Mouse (Mus musculus): ENCODE measurements at regions not wholly inside any gene's neighbourhood (a gene's known extent, or its start where the extent isn't known, plus 50 kb on each side); places are given as distances from the start of the nearest gene placed in this dataset.

DNA sequence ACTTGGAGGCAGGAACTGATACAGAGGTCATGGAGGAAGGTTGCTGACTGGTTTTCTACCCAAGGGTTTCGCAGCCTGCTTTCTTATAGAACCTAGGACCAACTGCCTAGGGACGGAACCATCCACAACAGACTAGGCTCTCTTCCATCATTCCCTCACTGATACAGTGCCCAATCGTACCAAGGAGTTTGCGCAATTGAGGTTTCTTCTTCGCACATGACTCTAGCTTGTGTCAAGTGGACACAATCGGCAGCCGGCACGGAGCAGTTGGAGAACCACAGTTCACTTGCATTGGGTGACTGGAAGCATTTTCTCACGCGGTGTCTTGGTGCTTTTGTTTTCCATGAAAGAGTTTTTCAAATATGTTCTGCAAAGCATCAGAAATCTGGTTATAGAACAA lies 149.1 kb upstream of the Dyrk2 start:
- no peak for DNase-seq (ENCODE audit: low spot score in 2 of 2)

DNA sequence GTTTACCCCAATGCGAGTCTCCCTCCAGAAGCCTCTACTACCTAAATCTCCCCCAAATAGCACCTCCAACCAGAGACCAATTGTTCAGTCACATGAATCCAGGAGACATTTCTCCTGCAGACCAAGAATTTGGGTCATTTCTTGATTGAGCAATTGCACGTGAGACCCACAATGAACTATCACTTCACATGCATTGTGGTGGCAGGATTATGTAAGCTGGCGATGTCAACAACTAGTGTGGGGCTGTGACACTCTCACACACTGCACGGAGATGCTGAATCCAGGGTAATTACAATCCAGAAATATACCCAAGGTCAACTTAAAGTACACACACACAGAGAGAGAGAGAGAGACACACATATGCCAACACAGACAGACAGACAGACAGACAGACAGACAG lies 148.5 kb upstream of the Dyrk2 start:
- DNase-seq (ENCODE audit: low spot score in 2 of 2), result no peak

DNA sequence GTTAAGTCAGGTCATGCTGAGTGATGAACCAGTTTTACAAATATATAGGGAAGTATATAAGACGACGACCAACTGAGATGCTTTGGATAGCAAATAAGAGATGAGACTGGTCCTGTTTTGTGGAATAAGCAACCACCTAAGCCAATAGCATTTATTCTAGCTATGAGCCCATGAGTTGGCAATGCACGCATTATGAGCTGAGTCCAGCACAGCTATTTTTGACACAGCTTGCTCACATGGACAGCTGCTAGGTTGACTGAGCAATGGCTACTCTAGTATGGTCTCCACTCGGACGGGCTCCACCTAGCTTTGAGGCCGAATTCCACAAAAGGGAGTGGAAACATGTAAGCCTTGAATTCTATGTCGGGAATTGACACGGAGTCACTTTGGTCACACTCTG lies 146.1 kb upstream of the Dyrk2 start:
- DNase-seq (ENCODE audit: low spot score in 2 of 2), result no peak

DNA sequence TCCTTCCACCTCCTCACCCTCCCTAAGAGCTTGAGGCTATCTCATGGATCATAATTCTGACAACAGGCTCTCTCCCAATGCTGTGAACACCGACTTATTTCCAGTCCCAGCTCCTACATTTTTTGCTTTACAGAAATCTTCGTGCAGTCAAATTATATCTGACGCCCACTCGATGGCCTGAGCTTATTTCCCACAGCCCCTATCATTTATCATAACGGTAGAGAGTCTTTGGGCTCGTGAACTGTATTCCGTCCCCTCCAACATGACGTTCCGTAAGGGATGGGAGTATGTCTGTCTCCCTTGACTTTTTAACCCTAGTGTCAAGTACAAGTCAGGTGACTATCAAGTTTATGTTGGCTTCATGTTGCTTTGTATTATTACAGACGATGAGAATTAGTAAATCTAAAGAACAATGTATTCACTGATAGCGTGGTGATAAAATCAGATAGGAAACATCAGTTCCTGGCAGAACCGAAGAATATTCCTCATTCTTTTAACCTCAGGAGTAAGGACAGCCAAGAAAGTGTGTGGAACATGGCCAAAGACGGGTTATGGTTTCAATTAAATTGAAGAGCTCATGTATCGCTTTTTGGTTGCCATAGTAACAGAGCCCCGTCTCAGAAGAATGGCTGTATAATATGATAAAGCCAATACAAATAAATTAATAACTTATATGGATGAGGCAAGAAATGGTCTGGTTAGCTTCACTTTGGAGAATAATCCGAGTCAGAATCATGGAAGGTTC lies 145.5 kb upstream of the Dyrk2 start:
- DNase-seq (ENCODE audit: low spot score in 2 of 2), result no peak

DNA sequence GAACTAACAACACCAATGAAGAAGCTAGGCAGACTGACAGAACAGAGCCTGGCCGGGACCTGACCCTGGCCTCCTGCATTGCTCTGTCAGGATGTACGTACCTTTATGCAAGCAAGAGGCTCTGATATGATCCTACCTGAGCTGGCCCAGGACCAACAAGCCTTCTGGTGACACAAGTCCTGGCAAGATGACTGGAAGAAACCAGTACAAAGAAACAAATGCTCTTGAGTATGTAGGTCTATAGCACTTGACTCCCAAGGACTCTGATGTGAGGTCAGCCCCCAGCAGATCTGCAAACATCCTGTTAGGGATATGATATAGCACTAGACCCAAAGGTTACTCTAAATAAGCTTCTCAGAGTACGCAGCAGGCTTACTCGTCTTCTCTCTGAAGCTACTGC lies 144.7 kb upstream of the Dyrk2 start:
- DNase-seq (ENCODE audit: low spot score in 2 of 2), result no peak

DNA sequence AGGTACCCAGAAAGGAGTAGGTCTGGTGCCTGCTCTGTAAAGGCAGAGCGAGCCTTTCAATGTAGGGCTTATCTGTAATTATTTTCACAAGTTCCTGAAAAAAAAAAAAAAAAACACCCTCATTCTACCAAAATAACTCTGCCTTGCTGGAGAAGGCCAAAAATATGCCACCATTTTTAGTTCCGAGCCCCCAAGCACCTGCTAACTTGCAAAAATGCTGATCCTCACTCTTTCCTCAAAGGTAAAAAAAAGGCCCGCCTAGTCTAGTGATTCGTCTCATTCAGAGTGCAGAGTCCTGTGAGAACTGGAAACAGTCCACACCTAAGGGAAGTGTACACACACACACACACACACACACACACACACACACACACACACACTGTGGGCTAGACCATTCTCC lies 143.7 kb upstream of the Dyrk2 start:
- no peak for DNase-seq (ENCODE audit: low spot score in 2 of 2)

DNA sequence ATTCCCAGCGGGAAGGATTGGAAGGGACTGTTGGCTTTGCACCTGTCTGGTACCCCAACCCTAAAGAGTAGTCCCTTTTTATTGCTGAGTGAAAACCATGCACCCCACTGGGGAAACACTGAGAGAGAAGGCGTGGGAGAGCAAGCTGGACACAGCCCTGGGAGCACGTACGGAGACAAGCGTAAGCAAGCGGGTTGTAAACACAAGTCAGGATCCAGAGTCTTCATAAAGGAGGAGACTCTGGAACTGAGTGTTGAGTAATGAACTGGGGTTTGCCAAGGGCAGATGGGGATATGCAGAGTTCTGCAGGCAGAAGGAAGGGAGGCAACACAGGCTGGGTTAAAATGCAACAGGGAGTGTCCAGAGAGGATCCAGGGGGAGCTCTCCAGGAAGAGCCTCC lies 141.5 kb upstream of the Dyrk2 start:
- no peak for DNase-seq (ENCODE audit: low spot score in 2 of 2)

DNA sequence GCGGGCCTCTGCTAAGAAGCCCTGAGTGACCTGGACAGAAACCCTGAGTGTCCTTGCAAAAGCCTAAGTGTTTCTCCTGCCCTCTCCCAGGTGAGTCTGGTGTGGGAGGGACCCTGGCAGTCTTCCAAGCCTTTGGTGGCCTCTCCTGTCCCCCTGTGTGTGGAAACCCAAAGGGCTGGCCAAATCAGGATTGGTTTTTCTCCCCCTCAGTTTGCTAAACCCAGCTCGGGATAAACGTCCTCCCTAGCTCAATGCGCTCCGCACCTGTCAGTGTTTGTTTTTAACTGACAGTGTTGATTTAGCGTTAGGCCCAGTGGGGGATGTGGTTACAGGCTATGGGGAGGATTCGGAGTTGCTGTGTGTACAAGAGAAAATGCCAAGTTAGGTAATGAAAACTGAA lies 140.9 kb upstream of the Dyrk2 start:
- no peak for DNase-seq (ENCODE audit: low spot score in 2 of 2)

DNA sequence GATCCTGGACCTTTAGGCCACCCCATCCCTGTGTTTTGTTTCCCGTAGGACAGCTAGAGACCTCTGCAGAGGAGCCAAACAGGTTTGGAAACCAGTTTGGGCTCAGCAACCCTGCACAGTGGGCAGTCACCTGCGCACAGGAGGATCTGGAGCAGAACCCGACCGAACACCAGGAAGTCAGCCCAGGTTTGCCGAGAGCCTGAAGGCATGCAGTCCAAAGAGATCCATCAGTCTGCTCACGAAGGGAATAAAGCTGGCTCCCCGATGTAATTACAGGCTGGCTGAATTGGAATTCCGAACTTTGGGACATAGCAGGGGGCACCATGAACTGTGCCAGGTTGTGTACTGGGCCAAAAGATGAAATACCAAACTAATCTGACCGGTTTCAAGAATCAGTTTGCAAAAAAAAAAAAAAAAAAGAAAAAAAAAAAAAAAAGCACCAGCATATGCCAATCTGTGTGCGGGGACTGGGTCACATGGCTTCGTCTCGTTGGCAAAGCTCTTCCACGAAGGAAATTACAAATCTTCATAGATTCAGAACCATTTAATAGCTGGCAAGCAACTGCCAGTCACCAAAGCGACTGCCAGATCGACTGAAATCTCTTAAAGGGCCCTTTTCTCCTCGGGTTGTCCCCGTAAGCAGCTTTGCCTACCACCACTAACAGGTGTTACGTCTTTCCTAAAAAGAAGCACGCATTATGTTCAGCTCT lies 137.0 kb upstream of the Dyrk2 start:
- no peak for DNase-seq (ENCODE audit: low spot score in 2 of 2)

DNA sequence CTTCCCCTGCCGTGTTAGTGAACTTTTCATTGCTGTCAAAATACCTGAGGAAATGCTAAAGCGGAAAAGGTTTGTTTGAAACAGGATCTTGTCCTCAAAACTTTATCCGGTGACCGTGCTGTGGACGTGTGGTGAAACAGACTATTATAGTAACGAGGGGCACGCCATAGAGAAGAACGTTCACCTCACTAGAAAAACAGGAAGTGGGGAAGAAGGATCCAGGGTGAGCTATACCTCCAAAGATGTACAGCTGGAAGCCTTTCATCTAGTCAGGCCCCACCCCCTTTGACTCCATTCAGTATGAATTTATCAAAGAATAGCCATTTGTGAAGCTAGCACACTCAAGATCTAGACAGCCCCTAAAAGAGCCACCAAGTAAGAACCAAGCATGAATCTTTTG lies 135.5 kb upstream of the Dyrk2 start:
- no peak for DNase-seq (ENCODE audit: low spot score in 2 of 2)

DNA sequence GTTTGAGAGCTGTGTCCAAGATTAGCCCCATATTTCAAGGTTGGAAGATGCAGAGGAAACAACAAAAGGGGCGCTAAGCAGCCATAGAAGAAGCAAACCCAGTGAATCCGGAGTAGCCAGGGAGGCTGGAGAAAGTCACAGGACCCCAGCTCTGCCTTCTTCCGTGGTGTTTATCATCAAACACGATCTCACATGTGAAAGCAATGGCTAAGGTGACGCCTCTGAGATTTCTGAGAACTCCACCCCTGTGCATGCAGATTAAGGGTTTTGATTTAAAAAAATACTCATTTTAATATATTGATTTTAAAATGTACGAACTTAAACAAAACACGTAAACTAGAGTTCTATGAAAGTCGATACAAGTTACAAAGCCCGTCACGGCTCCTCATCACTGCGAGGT lies 134.4 kb upstream of the Dyrk2 start:
- no peak for DNase-seq (ENCODE audit: low spot score in 2 of 2)

DNA sequence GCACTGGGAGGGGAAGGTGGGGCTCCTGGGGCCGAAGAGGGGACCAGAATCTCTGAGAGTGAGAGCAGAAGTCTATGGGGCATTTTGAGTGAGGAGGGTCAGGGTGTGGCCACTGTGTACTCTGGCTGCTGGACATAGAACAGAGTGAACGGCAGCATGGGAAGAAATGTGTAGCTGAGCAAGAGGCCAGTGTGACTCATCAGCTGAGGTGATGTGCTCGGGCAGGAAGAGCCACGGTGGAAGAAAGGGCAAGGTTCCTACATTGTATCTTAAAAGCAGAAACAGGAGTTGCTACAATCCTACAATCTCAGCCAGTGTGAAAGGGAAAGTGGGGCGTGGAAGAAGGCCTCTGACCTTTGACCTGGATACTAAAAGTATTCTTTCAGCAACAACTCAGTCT lies 133.8 kb upstream of the Dyrk2 start:
- no peak for DNase-seq (ENCODE audit: low spot score in 2 of 2)

DNA sequence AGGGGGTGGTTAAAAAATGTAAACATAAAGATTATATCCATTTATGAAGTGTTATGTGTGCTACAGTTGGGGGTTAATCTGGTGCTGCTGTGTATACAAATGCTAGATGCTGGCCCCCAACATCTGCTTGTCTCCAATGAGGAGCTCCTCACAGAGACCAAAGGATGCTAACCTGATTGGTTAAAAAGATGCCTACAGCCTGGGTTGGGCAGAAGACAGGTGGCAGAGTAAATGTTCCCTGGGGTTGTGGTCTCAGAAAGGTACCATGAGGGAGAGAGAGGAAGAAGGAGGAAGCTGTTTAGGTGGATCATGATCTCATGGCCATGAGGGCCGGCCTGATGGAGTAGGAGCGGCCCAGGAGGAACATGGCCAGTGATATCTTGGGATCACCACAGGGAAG lies 133.0 kb upstream of the Dyrk2 start:
- DNase-seq (ENCODE audit: low spot score in 2 of 2), result no peak

DNA sequence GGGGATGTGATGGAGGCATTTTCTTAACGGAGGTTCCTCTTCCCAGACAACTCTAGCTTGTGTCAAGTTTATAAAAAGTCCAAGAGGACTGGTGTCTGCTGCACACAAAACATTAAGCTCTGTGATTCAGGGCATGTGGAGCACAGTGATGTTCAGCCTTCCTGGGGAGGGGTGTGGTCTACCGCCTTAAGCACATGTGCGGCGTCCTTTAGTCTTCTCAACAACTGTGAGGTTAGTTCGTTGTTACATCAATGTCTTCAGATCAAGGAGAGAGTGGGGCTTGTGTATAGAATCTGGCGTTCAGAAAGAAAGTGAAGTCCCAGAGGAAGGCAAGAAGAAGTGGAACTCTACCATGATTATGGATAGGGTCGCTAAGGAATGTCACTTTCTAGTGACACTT lies 131.9 kb upstream of the Dyrk2 start:
- no peak for DNase-seq (ENCODE audit: low spot score in 2 of 2)

DNA sequence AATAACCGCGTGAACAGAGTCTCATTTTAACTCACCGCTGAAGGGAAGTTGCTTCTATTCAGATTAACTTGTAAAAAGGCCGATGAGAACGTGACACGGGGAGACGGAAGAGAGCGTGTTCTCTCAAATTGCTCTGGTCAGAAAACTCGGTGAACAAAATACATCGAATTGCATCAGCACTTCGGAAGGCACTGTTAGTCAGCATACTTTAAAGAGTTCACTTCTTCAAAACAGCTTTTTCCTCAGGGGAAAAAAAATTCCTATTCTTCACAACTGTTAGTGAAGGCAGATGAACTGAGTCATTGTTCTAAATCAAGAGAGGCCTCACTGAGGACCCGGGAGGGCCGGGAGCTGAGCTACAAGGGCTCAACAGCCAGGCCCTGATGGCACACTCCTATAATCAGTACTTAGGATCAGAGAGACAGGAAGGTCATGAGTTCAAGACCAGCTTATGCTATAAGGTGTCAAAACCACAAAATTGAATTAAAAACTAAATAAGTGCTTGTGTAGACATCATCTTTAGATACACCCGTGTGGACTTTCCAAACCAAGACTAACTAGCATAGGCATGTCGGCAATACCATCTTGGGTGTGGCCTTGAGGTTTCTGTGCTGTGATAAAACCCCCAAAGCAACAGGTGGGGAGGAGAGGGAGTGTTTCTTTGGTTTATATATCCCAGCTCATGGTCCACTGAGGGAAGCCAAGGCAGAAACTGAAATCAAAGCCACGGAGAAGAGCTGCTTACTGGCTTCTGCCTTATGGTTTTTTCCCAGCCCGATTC lies 131.2 kb upstream of the Dyrk2 start:
- DNase-seq (ENCODE audit: low spot score in 2 of 2), result no peak

DNA sequence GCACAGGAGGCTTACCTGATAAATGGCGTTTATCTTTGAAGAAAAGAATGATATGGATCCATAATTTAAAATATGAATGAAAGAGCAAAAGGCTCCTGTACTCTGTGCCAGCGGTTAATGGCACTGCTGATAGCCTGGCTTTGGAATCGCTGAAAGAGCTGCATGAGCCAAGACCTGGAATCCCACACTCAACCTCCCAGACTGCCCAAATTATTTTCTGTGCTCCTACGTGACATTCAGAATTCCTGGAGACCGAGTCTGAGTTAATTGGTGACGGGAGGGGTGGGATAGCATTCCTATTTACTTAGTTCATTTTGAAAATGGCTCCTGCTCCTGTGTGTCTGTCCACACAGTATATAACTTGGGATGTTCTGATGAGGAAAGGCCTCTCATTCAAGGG lies 129.0 kb upstream of the Dyrk2 start:
- no peak for DNase-seq (ENCODE audit: low spot score in 2 of 2)

DNA sequence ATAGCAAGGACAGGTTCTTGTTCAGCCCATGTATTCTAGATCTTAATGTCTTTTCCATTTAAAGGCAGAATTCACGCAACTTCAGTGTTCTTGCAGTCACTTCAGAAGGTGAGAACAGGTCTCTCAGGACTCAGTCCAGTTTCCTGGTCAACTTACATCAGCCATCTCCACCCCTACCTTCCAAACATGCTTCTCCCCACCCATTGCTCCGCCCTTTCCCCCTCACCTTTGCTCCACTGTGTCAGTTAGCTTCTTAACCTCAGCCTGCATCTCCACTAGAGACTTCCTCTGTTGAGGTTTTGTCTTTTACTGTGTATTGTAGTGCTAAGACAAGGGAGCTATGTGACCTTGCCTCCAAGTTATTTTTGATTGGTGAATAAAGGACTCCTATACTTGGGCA lies 127.0 kb upstream of the Dyrk2 start:
- DNase-seq (ENCODE audit: low spot score in 2 of 2), result no peak

DNA sequence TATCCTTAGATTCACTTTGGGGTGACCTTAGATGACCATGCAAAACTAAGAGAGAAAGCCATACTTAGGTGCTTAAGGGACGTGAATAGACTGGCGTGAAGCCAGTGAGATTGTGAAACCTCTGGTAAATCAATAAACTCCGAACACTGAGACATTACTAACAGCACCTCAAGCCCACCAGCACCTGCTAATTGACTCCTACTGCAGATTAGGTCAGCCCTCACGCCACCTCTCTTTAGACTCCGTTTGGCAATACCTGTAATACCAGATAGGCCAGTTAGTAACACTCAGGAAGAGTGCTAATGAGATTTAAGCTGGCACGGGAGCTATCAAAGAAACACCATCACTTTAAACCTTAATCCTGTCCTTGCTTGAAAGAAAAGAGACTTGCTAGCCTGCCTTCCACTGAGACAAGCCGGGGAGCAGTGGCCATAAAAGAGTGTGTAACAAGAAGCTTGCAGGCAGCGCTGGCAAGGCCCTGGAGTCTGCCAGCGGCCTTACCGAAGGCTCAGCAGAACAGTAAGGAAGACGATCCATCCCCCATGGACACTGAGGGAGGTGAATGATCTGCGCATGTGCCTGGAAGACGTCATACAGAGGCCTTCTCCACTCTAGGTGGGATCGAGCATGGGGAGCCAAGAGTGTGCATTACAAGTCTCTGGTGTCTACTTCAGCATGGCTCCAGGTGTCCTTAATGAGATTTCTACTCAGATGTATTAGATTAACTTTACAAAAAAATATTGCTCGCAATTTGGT lies 124.0 kb upstream of the Dyrk2 start:
- no peak for DNase-seq (ENCODE audit: low spot score in 2 of 2)

DNA sequence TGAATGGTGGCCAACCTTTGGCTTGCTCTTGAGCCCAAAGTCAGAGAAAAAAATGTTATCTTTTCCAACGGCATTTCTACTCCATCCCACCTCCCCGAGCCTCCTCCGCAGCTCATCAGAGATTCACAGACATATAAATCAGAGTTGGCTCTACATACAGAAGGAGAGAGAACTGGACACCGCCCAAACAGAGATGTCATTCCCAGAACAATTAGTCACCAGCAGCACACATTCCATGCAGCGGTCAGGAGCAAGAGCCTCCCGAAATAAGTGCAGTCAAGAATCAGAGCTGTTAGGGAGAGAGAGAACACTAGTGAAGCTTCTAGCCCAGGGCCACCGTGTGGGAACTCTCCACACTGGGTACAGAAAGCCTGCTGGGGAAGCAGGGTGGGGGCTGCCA lies 121.2 kb upstream of the Dyrk2 start:
- no peak for DNase-seq (ENCODE audit: low spot score in 2 of 2)

DNA sequence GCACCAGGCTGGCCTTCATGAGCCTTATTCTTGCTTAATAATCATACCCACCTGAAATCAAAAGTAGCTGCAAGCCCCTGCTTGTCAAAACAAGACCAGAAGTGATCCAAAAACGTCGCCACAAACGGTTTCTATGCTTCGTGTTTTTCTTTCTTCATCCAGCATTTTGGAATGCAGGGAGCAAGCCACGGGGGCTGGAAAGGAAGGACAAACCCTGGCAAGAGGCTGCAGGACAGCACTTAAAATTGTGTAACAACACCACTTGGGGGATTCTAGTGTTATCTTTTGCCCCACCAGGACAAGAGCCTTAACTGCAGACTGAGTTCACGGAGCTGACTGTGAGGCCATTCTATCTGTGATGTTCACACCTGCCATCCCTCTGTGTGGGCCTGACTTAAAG lies 120.5 kb upstream of the Dyrk2 start:
- DNase-seq (ENCODE audit: low spot score in 2 of 2), result no peak

DNA sequence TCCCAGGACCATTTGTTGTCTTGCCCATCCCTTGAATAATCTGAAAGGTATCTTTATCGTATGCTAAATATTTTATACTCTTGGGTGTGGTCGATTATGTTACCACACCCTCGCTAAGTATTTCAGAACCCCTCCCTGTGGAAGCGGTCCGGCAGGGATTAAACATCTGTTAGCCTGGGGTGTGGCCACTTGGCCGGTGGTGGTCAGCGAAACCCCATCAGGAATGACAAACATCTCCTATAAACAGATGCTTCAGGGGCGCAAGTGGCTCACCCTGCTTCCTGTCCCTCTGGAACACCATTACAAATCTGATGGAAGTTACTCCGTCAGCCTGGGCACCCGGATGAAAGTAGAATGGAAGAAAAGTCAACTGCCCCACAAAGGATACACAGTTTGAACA lies 119.8 kb upstream of the Dyrk2 start:
- DNase-seq (ENCODE audit: low spot score in 2 of 2), result no peak

DNA sequence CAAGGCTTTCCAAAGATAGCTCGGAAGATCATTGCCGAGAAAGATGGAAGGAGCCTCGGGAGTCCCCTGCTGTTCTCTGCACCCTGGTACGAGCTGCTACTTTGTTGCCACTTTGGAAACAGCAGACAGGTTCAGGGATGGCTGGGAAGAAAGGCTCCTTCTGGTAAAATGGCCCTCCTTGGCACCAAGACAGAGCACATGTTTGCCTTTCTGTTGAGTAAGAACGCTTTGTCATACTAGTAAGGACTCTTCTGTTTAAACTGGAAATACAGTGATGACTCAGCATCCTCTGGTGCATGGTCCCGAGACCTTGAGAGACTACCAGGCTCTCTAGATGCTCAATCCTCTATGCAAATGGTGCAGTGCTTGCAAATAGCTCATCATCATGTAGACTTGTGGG lies 118.2 kb upstream of the Dyrk2 start:
- no peak for DNase-seq (ENCODE audit: low spot score in 2 of 2)

Data from spleen, postnatal 14 days (tissue).